Mouse (Mus musculus) E14TG2a.4 (cell line): ENCODE measurements around the gene Pdcd2l.

Experiments
- CTCF ChIP-seq: conservative IDR thresholded peaks from 2 replicates; pipeline ENCODE4 v1.5.1; 2014; ENCODE audit warnings: low read length
- POU5F1 ChIP-seq: IDR thresholded peaks from 2 replicates; pipeline ENCODE4 v1.6.1; 2014; ENCODE audit warnings: low read length, borderline replicate concordance

- TF ChIP-seq CTCF, result no peak
- TF ChIP-seq POU5F1, result no peak
Observed at GRCm38 (mm10) chr7:34167766-34168469, 28.5 kb downstream of the Pdcd2l start.
